Mouse (Mus musculus) E14TG2a.4 (cell line): ENCODE data around the gene Klhl9.

Experiments
- CTCF ChIP-seq: conservative IDR thresholded peaks from 2 replicates; pipeline ENCODE4 v1.5.1; 2014; ENCODE audit warnings: low read length
- POU5F1 ChIP-seq: IDR thresholded peaks from 2 replicates; pipeline ENCODE4 v1.6.1; 2014; ENCODE audit warnings: low read length, borderline replicate concordance

GRCm38 (mm10) chr4:88744207-88744606 is 21.9 kb upstream of the Klhl9 start:
- TF ChIP-seq CTCF (no peak), POU5F1 (no peak)
